Mouse (Mus musculus) frontal cortex, postnatal 14 days (tissue): Measurements from ENCODE around the gene Ccdc172.
A peak's percentile ranks its signal among the peaks of the same experiment; 100 is the strongest.

Experiments
- DNase-seq, 2 experiments: peaks; one replicate each; pipeline ENCODE4 v3.0.0; 2022; ENCODE audit warnings: low spot score in 2 of 2

The Ccdc172 gene

DNA sequence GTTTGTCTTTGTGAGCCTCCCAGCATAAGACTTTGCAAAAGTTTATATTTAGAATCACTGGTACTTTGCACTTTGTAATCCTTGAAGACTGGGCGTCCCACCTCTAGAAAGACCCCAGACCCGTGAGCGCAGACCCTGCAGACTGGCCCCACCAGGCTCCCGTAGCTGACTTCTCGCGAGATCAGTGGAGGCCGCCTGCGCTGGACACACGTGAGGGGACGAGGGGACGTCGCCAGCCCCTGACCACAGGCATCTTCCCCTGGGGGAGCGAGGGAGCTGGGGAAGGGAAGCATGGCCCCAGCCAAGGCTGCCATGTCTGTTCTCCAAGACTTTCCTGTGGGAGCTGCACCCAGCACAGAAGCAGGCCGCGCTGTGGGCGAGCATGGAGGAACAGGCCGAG lies at the start of gene Ccdc172:
Gene Ccdc172, plus strand, starts transcription at position 176 of the 400 bp plus-strand sequence.
- DNase-seq, result no peak

DNA sequence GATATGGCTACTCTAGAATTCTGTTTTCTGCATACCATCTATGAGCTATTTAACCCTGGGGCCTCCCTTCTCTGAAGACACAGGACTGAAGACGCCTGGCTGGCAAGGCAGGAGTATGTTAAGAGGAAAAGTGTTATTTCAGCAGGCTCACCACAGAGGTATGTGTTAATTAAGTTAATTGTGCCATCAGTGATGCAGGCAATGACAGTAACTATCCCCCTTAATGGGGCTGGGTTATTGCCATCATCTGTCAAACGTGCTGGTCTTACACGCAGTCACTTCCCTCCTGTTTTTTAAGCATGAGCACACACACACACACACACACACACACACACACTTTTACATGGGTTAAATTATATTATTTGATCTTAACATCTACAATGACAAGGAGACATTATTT lies 48.0 kb upstream of the Ccdc172 start:
- DNase-seq, result no peak

DNA sequence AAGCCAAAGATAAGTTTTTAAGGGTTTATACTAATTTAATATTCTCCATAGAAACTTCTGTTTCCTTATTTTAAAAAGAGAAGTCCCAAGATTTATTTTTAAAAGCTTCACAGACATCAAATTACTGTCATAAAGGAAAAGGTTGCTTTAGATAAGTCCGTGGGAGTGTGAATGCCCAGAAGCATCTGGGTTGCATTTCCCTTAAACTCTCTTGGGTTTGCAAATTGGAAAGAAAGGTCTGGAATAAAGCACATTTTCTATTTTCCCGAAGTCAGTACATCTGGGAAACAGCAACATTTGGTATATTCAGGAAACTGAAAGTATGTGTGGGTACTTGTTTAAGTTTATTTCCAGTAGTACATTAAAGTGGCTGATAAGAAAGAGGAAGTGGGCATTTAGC lies 43.5 kb upstream of the Ccdc172 start:
- DNase-seq, result no peak

DNA sequence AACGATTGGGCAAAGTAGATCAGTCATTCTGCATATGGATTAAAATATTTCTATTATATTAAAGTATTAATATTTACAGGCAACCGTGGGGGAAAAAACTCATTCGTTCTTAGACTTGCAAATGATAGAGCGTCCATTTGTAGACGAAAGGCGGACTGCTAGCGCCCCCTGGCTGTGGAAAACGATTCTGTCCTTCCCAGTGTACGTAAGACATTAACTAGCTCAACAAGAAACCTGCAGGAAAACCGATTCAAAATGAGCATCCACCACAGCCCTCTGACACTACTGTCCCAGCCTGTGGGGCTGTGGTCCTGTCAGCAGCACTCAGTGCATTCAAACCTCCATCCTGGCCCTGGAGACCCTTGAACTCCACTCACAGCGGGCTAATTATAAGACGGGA lies 42.4 kb upstream of the Ccdc172 start:
- DNase-seq, result peak; percentile 68 to 90

DNA sequence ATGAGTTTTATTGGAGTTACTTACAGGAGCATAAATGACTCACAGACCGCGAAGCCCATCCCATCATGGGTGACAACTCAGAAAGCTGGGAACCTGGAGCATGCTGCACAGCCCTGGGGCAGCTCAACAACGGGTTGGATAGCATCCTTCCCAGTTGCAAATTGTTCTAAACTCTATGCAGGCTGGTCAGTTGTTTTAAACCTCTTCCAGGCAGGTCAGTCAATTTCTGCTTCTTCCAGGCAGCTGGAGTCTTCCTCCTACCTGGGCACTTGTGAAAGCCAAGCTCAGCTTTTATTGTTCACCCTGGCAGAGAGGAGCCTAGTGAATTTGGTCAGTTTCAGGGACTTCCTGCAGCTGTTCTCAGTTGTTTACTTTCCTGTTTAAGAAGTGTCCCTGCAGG lies 37.5 kb upstream of the Ccdc172 start:
- no peak for DNase-seq

DNA sequence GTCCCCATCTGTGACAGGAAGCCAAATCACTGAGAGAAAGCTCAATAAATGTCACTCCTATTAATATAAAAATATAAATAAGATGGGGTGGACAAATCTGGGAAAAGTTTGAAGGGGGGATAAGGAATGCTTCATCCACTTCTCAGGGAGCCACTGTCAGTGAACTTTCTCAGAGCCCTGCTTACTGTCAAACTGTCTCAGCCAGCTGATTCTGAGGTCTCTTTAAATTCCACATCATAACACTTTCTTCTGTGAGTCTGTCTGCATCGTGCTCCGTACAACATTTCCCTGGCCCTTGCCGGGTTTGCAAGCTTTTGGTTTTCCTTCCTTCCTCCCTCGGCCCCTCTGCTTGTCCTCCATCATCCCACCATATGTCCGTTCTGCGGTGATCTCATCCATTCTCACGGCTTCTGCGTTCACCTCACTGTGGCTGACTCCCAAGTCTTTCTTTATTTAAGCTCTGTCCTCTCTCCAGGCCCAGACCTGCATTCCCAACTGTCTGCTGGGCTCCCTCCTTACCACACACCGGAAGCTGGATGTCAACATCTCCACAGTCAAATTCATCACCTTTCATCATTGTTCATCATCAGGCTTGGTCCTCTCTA lies 29.3 kb upstream of the Ccdc172 start:
- no peak for DNase-seq

DNA sequence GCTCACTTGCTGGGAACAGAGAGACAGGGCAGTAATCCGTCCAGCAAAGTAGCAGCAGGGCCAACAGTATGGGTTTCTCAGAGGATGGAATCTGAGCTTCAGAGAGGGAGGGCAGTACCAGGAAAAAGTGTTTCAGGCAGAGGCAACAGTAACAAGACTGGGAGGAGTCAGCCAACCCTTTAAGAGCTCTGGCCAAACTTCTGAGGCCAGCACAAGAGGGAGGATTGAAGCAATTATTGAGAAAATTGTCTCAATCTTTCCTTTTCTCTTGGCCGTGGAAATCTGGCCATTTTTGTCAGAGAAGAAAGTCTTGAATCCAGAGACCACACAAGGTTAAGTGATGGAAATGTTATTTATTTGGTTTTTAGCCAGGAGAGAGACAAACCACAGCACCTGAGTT lies 25.1 kb upstream of the Ccdc172 start:
- DNase-seq, result no peak

DNA sequence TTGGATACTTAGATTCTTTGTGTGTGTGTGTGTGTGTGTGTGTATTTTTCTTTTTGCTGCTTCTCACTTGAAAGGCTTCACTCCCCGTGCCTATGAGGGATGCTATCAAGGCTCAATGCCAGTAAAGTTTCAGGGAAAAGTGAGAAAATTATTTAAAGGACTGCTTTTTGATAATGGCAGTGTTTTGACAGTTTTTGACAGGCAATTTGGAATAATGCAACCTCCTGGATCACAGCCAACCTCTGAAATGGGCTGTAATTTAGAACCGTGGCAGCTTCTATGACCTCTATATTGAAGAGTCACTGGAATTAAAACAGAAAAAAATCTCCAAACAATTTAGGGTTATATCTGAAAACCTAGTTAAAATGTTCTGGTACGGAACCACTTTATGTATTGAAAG lies 14.7 kb upstream of the Ccdc172 start:
- no peak for DNase-seq

DNA sequence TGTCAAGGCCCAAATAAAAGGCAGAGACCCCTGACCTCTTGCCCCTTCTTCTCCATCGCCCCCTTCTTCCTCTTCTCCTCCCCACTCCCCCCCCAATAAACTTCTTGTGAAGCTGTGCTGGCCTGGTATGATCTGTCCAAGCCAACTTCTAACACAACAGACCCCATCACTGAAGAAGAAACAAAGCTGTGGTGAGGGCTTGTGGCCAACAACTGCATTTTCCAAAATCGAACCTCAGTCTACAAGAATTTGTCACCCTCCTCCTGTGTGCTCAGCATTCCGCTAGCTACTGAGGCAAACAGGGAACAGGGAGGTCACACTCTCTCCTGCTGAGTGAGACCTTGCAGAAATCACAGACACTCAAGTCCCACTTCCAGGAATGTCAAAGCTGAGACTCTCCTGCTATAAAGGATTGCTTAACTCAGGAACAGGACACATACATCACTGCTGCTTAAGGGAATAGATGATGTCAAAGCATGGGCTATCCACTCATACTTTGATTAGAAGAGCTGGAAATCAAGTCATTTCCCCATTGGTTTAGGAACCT lies 12.3 kb upstream of the Ccdc172 start:
- DNase-seq, result no peak

DNA sequence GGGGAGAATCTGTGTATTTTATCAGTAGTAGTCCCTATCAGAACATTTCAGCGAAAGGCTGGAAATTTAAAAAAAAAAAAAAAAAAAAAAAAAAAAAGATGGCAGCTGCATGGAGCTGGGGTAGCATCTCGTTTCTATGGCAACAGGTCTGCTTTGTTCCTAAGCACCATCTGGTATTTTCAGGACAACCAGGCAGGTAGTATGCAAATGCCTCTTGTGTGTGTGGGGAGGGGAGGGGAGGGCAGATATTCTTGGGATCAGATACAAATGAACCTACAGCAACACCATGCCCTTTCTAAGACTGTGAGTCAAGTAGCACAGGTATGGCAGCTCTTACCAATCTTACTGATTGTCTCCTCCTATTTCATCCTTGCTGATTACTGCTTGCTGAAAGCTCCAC lies 11.7 kb upstream of the Ccdc172 start:
- no peak for DNase-seq

DNA sequence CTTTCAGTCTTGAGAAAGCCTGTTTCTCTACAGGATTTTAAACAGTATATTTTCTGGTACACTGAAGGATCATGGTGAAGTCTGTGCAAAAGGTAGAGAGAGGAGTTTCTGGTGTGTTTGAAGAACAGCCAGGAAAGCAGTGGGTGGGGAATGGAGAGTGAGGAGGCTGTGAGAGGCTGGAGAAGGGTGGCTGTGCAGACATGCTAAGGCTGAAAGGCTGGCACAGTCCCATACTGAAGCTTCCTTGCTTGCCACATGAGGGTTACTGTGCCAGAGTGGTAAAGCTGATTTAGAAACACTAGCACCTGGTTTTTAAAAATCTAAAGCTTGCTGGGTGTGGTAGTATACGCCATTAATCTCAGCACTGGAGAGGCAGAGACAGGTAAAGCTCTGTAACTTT lies 9.9 kb downstream of the Ccdc172 start:
- DNase-seq, result no peak

DNA sequence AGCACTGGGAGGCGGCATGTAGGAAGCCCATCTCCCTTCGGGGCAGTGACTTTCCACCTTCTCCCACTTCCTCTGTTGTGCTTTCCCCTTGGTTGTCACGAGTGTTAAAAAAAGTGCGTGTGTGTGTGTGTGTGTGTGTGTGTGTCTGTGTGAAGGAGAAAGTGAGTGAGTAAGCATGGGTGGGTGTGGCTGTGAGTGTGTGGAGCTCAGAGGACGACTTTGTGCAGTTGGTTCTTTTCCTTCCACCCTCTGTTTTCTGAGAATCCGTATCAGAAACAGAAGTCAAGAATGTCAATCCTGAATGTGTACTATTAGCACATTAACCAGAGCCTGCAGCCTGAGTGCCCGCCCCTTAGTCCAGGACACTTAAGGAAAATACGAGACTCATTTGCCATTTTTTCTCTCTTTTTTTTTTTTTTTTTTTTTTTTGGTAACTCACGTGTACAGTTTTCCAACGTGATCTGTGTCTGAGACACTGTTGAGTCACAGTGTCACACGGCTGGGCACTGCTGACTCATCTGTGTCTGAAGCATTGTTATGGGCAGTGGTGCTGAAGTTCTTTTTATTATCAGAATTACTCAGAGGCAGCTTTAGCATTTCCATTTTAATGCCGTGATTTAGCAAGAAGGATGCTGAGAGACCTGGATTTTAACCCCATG lies 12.1 kb downstream of the Ccdc172 start:
- no peak for DNase-seq

DNA sequence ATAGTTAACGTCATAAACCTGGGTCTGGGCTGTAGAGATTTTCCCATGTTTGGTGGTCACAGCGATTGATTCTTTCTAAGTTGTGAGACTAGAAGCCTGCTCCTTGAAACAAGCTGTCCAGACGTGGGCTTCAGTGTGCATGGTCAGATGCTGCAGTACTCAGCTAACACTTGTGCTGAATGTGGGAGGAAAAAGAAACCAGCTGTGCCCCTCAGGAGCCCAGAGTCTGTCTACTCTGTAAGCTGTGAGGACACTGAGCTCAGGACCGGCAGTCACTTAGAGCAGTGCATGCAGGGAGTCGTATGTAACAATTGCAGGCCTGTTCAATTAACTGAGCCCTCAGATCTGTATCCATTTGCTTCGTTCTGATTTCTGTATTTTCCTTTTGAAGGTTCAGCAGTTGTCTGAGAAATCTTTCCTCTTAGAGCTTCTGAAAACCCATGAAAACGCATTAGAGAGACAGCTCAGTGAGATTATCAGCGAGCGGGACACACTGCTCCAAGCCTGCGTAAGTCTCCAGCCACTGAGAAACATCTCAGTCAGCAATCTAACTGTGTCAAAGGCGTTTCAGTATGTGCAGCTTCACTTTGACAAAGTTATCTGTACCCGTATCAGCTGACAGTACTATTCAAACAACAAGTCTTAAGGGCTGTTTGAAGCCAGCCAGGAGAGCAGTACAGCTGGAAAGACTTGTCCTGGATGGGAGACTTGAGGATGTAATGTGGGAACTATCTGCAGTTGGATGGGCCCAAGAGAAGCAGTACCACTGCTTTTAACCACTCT lies 13.9 kb downstream of the Ccdc172 start:
- DNase-seq, result no peak

DNA sequence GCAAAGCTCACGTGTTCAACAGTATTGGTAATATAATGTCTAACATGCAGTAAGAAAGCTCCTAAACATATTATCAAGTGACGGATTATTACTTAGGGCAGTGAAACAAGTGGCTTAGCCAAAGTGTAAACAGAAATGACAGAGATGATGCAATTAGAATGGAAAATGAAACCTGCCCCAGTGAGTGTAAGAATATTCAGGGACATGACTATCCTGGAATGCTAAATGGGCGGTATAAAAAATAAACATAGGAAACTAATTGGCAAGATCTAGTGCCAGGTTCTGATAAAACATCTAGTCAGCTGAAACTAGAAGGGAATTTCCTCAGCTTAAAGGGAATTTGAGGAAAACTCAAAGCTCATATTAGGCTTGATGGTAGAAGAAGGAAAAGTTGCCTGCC lies 21.3 kb downstream of the Ccdc172 start:
- no peak for DNase-seq

DNA sequence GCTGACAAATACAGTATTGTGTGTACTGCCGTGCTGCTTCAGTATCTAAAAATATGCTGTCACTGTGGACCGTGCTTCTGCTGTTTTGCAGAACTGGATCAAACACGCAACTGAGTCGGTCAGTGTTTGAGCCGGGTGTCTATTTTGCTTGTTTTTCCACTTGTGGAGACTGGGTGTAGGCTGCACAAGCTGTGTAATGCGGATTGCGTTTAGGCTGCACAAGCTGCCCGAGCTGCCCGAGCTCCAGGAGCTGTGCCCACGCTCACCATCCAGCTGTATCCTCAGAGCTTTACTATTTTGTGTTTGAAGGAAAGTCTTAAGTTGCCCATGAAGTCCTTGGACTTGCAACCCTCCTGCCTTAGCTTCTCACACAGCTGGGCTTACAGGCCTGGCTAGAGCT lies 24.9 kb downstream of the Ccdc172 start:
- peak; percentile 12 to 22 for DNase-seq

DNA sequence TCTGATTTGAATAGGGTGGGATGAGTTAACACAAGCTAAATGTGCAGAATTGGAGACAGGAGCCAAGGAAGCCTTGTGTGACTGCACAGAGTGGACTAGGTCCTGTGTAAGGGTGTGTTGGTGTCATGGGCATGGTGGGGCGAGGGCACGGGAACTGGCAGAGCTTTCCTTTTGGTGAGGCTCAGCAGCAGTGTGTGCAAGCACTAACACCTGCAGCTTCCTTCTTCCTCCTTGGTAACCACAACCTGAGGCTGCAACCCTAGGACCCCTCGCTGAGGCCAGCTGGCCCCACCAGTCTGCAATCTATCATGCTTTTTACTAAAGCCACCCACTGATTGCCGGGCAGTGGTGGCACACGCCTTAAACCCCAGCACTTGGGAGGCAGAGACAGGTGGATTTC lies 28.6 kb downstream of the Ccdc172 start:
- DNase-seq, result no peak

DNA sequence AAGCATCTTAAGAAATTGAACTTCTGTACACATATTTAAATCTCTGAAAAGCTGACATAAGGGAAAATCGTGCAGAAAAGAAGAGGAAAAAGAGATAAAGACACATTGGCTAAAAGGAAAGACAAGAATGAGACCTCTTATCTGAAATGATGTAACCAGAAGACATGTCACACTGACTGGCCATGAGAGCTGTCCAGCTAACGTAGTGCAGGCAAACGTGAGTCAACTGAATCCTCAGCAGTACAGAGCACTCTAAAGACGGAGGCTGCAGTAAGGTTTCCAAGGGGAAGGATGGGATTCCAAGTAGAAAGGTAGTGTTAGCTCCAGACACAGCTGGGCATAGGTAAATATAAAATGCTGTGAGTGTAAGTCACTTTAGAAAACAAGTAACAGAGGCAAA lies 36.6 kb downstream of the Ccdc172 start:
- no peak for DNase-seq

DNA sequence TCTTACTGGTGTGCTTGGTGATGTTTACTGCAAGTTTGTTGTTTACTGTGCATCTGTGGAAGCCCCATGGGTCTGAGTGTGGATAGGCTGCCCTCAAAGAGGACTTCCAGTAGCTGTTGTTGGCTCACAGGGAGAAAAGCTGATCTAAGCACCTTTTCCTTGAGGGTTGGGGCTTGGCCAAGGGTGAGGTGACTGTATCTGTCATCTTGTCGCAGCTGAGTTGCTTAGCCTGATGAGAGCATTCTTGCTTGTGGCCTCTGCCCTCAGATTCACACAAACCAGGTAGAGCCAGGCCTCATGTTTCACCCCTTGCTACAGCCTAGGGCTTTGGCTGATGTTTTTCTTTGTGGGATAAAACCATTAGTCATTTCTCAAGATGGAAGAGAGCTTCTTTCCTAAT lies 38.7 kb downstream of the Ccdc172 start:
- no peak for DNase-seq

DNA sequence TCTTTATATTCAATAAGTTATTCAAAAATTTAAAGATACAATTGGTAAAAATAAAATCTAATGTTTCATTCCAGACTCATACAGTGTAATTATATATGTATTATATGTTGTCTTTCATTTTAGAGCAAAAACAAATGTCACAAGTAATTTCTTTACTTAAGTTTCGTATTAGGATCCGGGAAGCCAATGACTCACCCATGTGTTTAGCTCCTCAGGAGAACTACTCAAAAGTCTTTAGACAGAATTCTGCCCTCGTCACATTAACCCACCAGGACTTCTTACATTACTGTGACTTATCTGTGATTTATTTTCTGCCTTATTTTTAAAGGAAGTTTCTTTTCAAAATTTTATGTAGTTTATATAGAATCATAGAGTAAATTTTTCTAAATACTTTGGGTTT lies 39.1 kb downstream of the Ccdc172 start:
- no peak for DNase-seq

DNA sequence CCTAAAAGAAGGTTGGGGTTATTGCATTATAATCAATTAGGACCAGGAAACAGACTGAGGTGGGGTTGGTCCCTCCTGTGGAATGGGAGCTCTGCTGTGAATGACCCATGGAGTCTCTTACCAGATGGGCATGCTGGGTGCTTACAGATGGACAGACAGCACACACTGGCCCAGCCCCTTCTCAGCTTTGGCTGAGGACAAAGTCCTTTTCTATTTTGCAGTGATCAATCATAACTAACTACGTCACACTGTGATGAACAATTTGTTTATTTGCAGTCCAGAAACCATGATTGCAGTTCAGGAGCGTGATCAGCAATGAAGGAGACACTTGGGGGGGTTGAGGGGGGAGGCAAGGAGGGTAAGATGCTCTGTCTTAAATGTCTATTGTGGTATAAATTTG lies 43.2 kb downstream of the Ccdc172 start:
- no peak for DNase-seq

DNA sequence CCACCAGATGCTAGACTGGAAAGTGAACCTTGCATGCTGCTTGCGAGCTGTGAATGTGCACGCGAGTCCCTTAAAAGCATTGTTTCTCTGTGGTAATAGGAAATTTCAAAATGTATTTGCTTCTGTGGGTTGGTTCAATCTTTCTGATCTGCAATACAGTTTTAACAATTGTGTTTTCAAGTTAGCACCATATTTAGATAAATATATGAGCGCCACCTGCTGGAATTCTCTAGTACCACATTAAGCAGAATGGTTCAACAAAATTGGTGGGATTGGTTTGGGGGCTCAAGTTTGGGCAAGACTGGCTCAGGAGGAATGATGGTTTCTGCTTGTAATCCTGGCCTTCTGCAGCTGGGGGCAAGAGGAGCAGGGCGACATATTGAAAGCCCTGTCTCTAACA lies 46.6 kb downstream of the Ccdc172 start:
- DNase-seq, result peak in 1 of 2 experiments; percentile 26

DNA sequence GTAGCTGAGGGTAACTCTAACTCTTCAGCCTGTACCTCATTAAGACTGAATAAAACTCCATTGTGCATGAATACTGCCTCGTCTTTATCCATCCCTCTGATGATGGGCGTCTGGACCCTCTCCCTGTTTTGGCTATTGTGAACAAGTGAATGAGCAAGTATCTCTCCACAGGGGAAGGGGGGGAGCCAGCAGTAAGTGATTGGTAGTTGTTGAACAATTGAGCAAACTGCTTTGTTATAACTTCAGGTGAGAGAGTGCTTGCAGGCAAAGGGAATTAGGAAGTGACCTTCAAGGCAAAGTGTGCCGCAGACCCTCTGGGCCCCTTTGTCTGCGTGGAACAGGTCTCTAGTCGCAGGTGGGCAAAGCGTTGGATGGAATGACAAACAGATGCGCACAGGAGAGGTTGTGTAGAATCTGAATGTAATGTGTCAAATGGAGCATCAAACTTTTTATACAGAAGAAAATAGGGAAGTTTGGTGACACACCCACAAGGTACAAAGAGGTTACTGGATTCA lies 50.6 kb downstream of the Ccdc172 start:
- no peak for DNase-seq

DNA sequence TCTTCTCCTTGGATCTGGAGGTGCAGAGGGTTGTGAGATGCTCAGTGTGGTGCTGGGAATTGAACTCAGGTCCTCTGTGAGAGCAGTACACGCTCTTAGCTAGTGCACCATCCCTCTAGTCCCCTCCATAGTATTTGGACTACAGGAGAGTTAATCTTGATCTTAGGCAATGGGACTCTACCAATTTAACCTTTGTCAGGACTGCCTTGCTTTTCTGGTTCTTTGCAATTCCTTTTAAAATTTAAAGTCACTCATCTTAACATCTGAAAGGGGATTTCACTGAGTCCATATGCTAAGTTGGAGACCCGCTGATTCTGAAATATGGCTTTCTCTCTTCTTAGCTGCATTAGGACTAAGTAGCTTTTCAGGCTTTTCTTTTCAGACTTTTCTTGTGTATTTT lies 59.8 kb downstream of the Ccdc172 start:
- DNase-seq, result no peak
